Mouse (Mus musculus) spleen, adult 2 months (tissue): ENCODE measurements at regions not wholly inside any gene's neighbourhood (a gene's known extent, or its start where the extent isn't known, plus 50 kb on each side); places are given as distances from the start of the nearest gene placed in this dataset.

Experiments used
- DNase-seq, 2 experiments: peaks; one replicate each; pipeline versions ENCODE4 v3.0.0 to v3.0.0-alpha.2; 2012 to 2021; ENCODE audit warnings: low spot score in 2 of 2, low read depth in 1 of 2
- H3K27ac ChIP-seq: fragments of 200-500 bp; 2 replicates; pipeline ENCODE4 v1.5.1; 2012; ENCODE audit warnings: low read length, inconsistent platforms; ENCODE audit not compliant: insufficient read depth
- H3K27me3 ChIP-seq: fragments of 200-500 bp; 2 replicates; pipeline ENCODE4 v1.6.1; 2012; ENCODE audit warnings: mild to moderate bottlenecking, moderate library complexity, low read length, inconsistent platforms; ENCODE audit not compliant: control insufficient read depth, insufficient read depth
- H3K36me3 ChIP-seq: fragments of 200-500 bp; 2 replicates; pipeline ENCODE4 v1.6.1; 2012; ENCODE audit warnings: mild to moderate bottlenecking, low read length, inconsistent platforms; ENCODE audit not compliant: control insufficient read depth, insufficient read depth
- H3K4me1 ChIP-seq: fragments of 200-500 bp; 2 replicates; pipeline ENCODE4 v1.6.1; 2011; ENCODE audit warnings: inconsistent platforms; ENCODE audit not compliant: control insufficient read depth, insufficient read depth, insufficient read length
- H3K4me3 ChIP-seq: fragments of 200-500 bp; 2 replicates; pipeline ENCODE4 v1.5.1; 2011; ENCODE audit warnings: mild to moderate bottlenecking, inconsistent platforms; ENCODE audit not compliant: insufficient read depth, insufficient read length; ENCODE audit errors: extremely low read depth
- CTCF ChIP-seq: fragments of 200-500 bp; IDR thresholded peaks from 2 replicates; pipeline ENCODE4 v1.5.1; 2011; ENCODE audit warnings: mild to moderate bottlenecking, inconsistent platforms; ENCODE audit not compliant: insufficient read depth, insufficient read length, insufficient replicate concordance; ENCODE audit errors: extremely low read depth
- POLR2A ChIP-seq: fragments of 200-500 bp; IDR thresholded peaks from 2 replicates; pipeline ENCODE4 v1.6.1; 2011; ENCODE audit warnings: low read depth, low read length, inconsistent platforms
- WGBS: fragments of 180-500 bp; shearing (Covaris S2); methylation state at CpG from one replicate; pipeline ENCODE4 v1.1.7; 2018; 5-methylcytosine and 5-hydroxymethylcytosine counted together

DNA sequence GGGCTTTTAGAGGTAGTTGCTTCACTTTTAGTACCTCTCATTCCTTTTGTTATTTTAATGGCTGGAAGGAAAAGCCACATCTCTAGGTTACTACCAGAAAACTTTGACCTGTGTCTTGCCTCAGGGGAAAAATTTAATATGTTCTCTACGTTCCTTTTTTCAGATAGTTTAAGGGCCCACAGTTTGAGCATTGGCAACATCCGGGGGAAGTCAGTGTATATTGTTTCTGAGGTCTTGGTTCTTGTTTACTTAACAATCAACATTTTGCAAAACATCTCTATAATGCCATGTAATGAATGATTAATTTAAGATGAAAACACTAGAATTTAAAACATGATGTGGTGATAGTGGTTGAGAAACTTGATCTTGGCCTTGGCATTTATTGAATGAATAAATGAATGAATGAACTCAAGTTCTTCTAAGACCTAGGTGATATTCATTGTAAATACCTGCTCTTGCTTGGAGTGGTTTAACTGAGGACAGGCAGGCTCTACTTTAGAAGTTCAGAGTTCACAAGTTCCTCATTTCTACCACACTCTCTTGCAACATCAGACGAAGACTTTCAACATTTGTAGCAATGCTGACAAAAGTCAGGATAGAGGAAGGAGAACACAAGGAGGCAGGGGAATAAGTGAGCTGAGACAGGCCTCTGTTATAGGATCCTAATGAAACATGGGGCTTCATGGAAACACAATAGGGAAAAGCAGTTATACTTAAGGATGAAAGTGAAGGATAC, 474.4 kb downstream of the Mctp2 start:
- Histone ChIP-seq H3K4me1 (no peaks in the 10 kb centered on the region), H3K27ac (no peak overlapping the region), H3K4me3 (no peak overlapping the region), H3K36me3 (no peaks in the 10 kb centered on the region), H3K27me3 (no peaks in the 10 kb centered on the region)
- WGBS = 64% methylated on average over 3 of the region's 3 CpGs
- no peak for TF ChIP-seq POLR2A
- no peak for TF ChIP-seq CTCF
- no peak for DNase-seq

- Histone ChIP-seq H3K4me3 (no peak overlapping the region), H3K4me1 (no peaks in the 10 kb centered on the region), H3K27ac (no peak overlapping the region), H3K27me3 (no peaks in the 10 kb centered on the region), H3K36me3 (no peaks in the 10 kb centered on the region)
- TF ChIP-seq POLR2A (no peak), CTCF (no peak)
- no peak for DNase-seq
- 82% methylated on average over 6 of the region's 6 CpGs for WGBS
These were observed 476.8 kb downstream of the Mctp2 start for GRCm38 (mm10) chr7:71829567-71829966.

GRCm38 (mm10) chr7:71816138-71816537, 464.9 kb upstream of the Gm10295 start:
- Histone ChIP-seq H3K27me3 (no peaks in the 10 kb centered on the region), H3K36me3 (no peaks in the 10 kb centered on the region), H3K4me1 (no peaks in the 10 kb centered on the region), H3K4me3 (no peak overlapping the region), H3K27ac (no peak overlapping the region)
- DNase-seq = no peak
- TF ChIP-seq POLR2A (no peak), CTCF (no peak)
- 87% methylated on average over 11 of the region's 11 CpGs for WGBS

- Histone ChIP-seq H3K4me1 (no peaks in the 10 kb centered on the region), H3K36me3 (no peaks in the 10 kb centered on the region), H3K4me3 (no peak overlapping the region), H3K27me3 (no peaks in the 10 kb centered on the region), H3K27ac (no peak overlapping the region)
- DNase-seq = no peak
- no peak for TF ChIP-seq POLR2A
- 76% methylated on average over 7 of the region's 7 CpGs for WGBS
These were observed 442.9 kb upstream of the Gm10295 start for GRCm38 (mm10) chr7:71794201-71794600.

DNA sequence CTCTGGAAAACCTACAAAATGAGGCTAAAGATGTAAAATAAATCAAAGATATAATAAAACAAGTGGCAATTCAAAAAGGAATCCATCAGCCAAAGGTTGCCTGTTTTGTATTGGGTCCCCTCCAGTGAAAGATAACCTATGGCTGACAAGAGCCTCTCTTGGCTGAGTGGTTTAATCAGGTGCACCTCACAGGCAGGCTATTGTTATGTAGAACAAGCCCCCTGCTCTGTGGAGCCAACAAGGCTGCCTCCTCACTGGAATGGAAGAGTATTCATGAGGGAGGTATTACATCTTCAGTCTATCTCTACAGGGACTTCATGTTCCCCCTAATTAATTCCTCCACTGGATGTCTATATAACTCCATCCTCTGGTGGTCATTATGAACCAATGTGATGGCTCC, 437.1 kb upstream of the Gm10295 start:
- no peaks in the 10 kb centered on the region for H3K27me3 ChIP-seq
- no peak for TF ChIP-seq POLR2A
- TF ChIP-seq CTCF = no peak
- no peaks in the 10 kb centered on the region for H3K4me1 ChIP-seq
- H3K4me3 ChIP-seq = no peak overlapping the region
- no peaks in the 10 kb centered on the region for H3K36me3 ChIP-seq
- H3K27ac ChIP-seq = no peak overlapping the region
- no peak for DNase-seq

DNA sequence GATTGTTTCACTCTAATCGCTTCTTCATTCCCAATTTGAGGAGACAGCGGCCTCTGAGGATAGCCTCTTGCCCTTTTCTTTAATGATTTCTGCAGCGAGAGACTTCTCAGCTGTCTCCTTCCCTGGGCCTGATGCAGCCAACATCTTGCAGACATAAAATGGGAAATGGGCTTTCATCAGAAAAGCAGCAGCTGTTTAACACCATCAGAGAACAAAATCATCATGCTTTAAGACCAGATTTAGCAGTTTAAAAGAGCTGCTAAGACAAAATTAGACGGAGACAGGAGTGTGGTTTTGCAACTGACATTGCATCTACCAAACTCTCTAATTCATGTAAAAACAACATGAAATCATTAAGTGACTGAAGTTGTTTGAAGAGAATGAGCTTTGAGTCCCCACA, 431.2 kb upstream of the Gm10295 start:
- Histone ChIP-seq H3K4me1 (no peaks in the 10 kb centered on the region), H3K36me3 (no peaks in the 10 kb centered on the region), H3K4me3 (no peak overlapping the region), H3K27me3 (no peaks in the 10 kb centered on the region), H3K27ac (no peak overlapping the region)
- TF ChIP-seq POLR2A = no peak
- TF ChIP-seq CTCF = no peak
- WGBS = 86% methylated on average over 4 of the region's 4 CpGs
- no peak for DNase-seq

GRCm38 (mm10) chr7:71749886-71750285, 398.6 kb upstream of the Gm10295 start:
- no peak overlapping the region for H3K27ac ChIP-seq
- no peak overlapping the region for H3K4me3 ChIP-seq
- WGBS = 82% methylated on average over 5 of the region's 5 CpGs
- no peaks in the 10 kb centered on the region for H3K36me3 ChIP-seq
- H3K4me1 ChIP-seq = no peaks in the 10 kb centered on the region
- no peak for TF ChIP-seq CTCF
- no peak for TF ChIP-seq POLR2A
- no peaks in the 10 kb centered on the region for H3K27me3 ChIP-seq
- no peak for DNase-seq
